Mouse (Mus musculus): ENCODE results near the gene Tnfrsf11a. TPM values are rescaled to one million over a fixed set of nuclear protein-coding genes. Genes with fewer than 3 reads are reported as not detected.

Gene Tnfrsf11a
- total and polyA plus RNA-seq, 2 experiments from 2014 or later = 0.34 to 0.53 TPM

- Histone ChIP-seq H3K36me3 (replicated peaks; ENCODE audit: control insufficient read depth, insufficient read depth, low read length) (no peaks in the 10 kb centered on the region), H3K4me3 (ENCODE audit: low read depth, low read length) (no peak overlapping the region), H3K27me3 (ENCODE audit: control insufficient read depth, insufficient read depth, low read length) (no peaks in the 10 kb centered on the region), H3K4me1 (ENCODE audit: control insufficient read depth, insufficient read depth) (peaks cover 5% of the 10 kb centered on the region; the same call in 1 of the 2 replicates), H3K27ac (ENCODE audit: low read depth) (no peak overlapping the region), H3K4me2 (ENCODE audit: low read depth, low read length) (no peak overlapping the region), H3K9ac (replicated peaks; ENCODE audit: low read depth, low read length) (no peak overlapping the region), H3K9me3 (replicated peaks; ENCODE audit: control insufficient read depth, low read length) (no peaks in the 10 kb centered on the region)
- 54% methylated on average over 5 of the region's 5 CpGs for WGBS
- DNase-seq (ENCODE audit: low spot score) (no peak), ATAC-seq (ENCODE audit: insufficient read depth, low read depth) (no peak)
- no peak for TF ChIP-seq EP300 (IDR thresholded peaks at IDR 0.05; ENCODE audit: low read depth)
- no peak for TF ChIP-seq CTCF (IDR thresholded peaks at IDR 0.05; ENCODE audit: low read depth)
Observed at GRCm38 (mm10) chr1:105829171-105829570, 48.7 kb downstream of the Tnfrsf11a start.

- Histone ChIP-seq H3K4me1 (ENCODE audit: control insufficient read depth, insufficient read depth) (no peaks in the 10 kb centered on the region), H3K9me3 (replicated peaks; ENCODE audit: control insufficient read depth, low read length) (no peaks in the 10 kb centered on the region), H3K27ac (ENCODE audit: low read depth) (no peak overlapping the region), H3K9ac (replicated peaks; ENCODE audit: low read depth, low read length) (no peak overlapping the region), H3K27me3 (ENCODE audit: control insufficient read depth, insufficient read depth, low read length) (no peaks in the 10 kb centered on the region), H3K4me2 (ENCODE audit: low read depth, low read length) (no peak overlapping the region), H3K4me3 (ENCODE audit: low read depth, low read length) (no peak overlapping the region), H3K36me3 (replicated peaks; ENCODE audit: control insufficient read depth, insufficient read depth, low read length) (no peaks in the 10 kb centered on the region)
- TF ChIP-seq EP300 (IDR thresholded peaks at IDR 0.05; ENCODE audit: low read depth) (no peak), CTCF (IDR thresholded peaks at IDR 0.05; ENCODE audit: low read depth) (no peak)
- ATAC-seq (ENCODE audit: insufficient read depth, low read depth) = no peak
- WGBS = 68% methylated on average over 1 of the region's 1 CpGs
- no peak for DNase-seq (ENCODE audit: low spot score)
Observed at GRCm38 (mm10) chr1:105832784-105833183, 52.3 kb downstream of the Tnfrsf11a start.

- Histone ChIP-seq H3K9me3 (replicated peaks; ENCODE audit: control insufficient read depth, low read length) (no peaks in the 10 kb centered on the region), H3K9ac (replicated peaks; ENCODE audit: low read depth, low read length) (no peak overlapping the region), H3K36me3 (replicated peaks; ENCODE audit: control insufficient read depth, insufficient read depth, low read length) (no peaks in the 10 kb centered on the region), H3K4me3 (ENCODE audit: low read depth, low read length) (peak overlapping the region; percentile 21; the same call in 1 of the 2 replicates), H3K27me3 (ENCODE audit: control insufficient read depth, insufficient read depth, low read length) (peaks cover 14% of the 10 kb centered on the region), H3K27ac (ENCODE audit: low read depth) (no peak overlapping the region), H3K4me1 (ENCODE audit: control insufficient read depth, insufficient read depth) (peaks cover 3% of the 10 kb centered on the region; the same call in 1 of the 2 replicates), H3K4me2 (ENCODE audit: low read depth, low read length) (peak overlapping the region; percentile 53; the same call in 1 of the 2 replicates)
- ATAC-seq (ENCODE audit: insufficient read depth, low read depth) (no peak), DNase-seq (ENCODE audit: low spot score) (no peak)
- TF ChIP-seq CTCF (IDR thresholded peaks at IDR 0.05; ENCODE audit: low read depth) (no peak), EP300 (IDR thresholded peaks at IDR 0.05; ENCODE audit: low read depth) (no peak)
- WGBS = 33% methylated on average over 10 of the region's 10 CpGs
Observed at GRCm38 (mm10) chr1:105842950-105843349, 62.4 kb downstream of the Tnfrsf11a start.

GRCm38 (mm10) chr1:105843386-105843785 is 62.9 kb downstream of the Tnfrsf11a start:
- no peaks in the 10 kb centered on the region for H3K36me3 ChIP-seq (replicated peaks; ENCODE audit: control insufficient read depth, insufficient read depth, low read length)
- no peak overlapping the region for H3K9ac ChIP-seq (replicated peaks; ENCODE audit: low read depth, low read length)
- ATAC-seq (ENCODE audit: insufficient read depth, low read depth) (no peak), DNase-seq (ENCODE audit: low spot score) (peak; percentile 13)
- H3K27ac ChIP-seq (ENCODE audit: low read depth) = no peak overlapping the region
- TF ChIP-seq EP300 (IDR thresholded peaks at IDR 0.05; ENCODE audit: low read depth) = no peak
- TF ChIP-seq CTCF (IDR thresholded peaks at IDR 0.05; ENCODE audit: low read depth) = no peak
- 6% methylated on average over 12 of the region's 12 CpGs for WGBS
- H3K27me3 ChIP-seq (ENCODE audit: control insufficient read depth, insufficient read depth, low read length) = peaks cover 14% of the 10 kb centered on the region
- H3K9me3 ChIP-seq (replicated peaks; ENCODE audit: control insufficient read depth, low read length) = no peaks in the 10 kb centered on the region
- H3K4me2 ChIP-seq (ENCODE audit: low read depth, low read length) = peak overlapping the region; percentile 53
- peak overlapping the region; percentile 21 for H3K4me3 ChIP-seq (ENCODE audit: low read depth, low read length)
- peaks cover 3% of the 10 kb centered on the region; the same call in 1 of the 2 replicates for H3K4me1 ChIP-seq (ENCODE audit: control insufficient read depth, insufficient read depth)

GRCm38 (mm10) chr1:105843856-105844255 is 63.3 kb downstream of the Tnfrsf11a start:
- no peak for DNase-seq (ENCODE audit: low spot score)
- Histone ChIP-seq H3K36me3 (replicated peaks; ENCODE audit: control insufficient read depth, insufficient read depth, low read length) (no peaks in the 10 kb centered on the region), H3K4me3 (ENCODE audit: low read depth, low read length) (peak overlapping the region; percentile 21), H3K4me2 (ENCODE audit: low read depth, low read length) (peak overlapping the region; percentile 53), H3K9ac (replicated peaks; ENCODE audit: low read depth, low read length) (no peak overlapping the region), H3K9me3 (replicated peaks; ENCODE audit: control insufficient read depth, low read length) (no peaks in the 10 kb centered on the region), H3K27ac (ENCODE audit: low read depth) (no peak overlapping the region), H3K27me3 (ENCODE audit: control insufficient read depth, insufficient read depth, low read length) (peaks cover 14% of the 10 kb centered on the region), H3K4me1 (ENCODE audit: control insufficient read depth, insufficient read depth) (peaks cover 3% of the 10 kb centered on the region; the same call in 1 of the 2 replicates)
- no peak for TF ChIP-seq EP300 (IDR thresholded peaks at IDR 0.05; ENCODE audit: low read depth)
- TF ChIP-seq CTCF (IDR thresholded peaks at IDR 0.05; ENCODE audit: low read depth) = no peak
- ATAC-seq (ENCODE audit: insufficient read depth, low read depth) = no peak
- WGBS = 28% methylated on average over 2 of the region's 2 CpGs

Measured in heart, postnatal 0 days (tissue).